Mouse (Mus musculus): ENCODE data around the gene Olfr782. TPM values are rescaled to one million over a fixed set of nuclear protein-coding genes. Genes with fewer than 3 reads are reported as not detected.

The Olfr782 gene
- polyA plus RNA-seq, 1 experiment from 2014 or later, result not detected

Other genes with a start within 250 kb of the Olfr782 start
- gene Olfr768, start 249.5 kb upstream of the Olfr782 start, polyA plus RNA-seq (2015; fragmentation: Nextera tagmentation; extraction: Ambion mirVana), result not detected in 2 replicates
- not detected in 2 replicates for gene Olfr769, start 231.0 kb upstream of the Olfr782 start, polyA plus RNA-seq (2015; fragmentation: Nextera tagmentation; extraction: Ambion mirVana)
- not detected in 2 replicates for gene Olfr770, start 209.9 kb upstream of the Olfr782 start, polyA plus RNA-seq (2015; fragmentation: Nextera tagmentation; extraction: Ambion mirVana)
- gene Olfr771, start 184.1 kb upstream of the Olfr782 start, polyA plus RNA-seq (2015; fragmentation: Nextera tagmentation; extraction: Ambion mirVana), result not detected in 2 replicates
- gene Olfr772, start 170.9 kb upstream of the Olfr782 start, polyA plus RNA-seq (2015; fragmentation: Nextera tagmentation; extraction: Ambion mirVana), result not detected in 2 replicates
- gene Olfr773, start 161.4 kb upstream of the Olfr782 start, polyA plus RNA-seq (2015; fragmentation: Nextera tagmentation; extraction: Ambion mirVana), result not detected in 2 replicates
- not detected in 2 replicates for gene Olfr774, start 112.6 kb upstream of the Olfr782 start, polyA plus RNA-seq (2015; fragmentation: Nextera tagmentation; extraction: Ambion mirVana)
- gene Olfr775, start 100.4 kb upstream of the Olfr782 start, polyA plus RNA-seq (2015; fragmentation: Nextera tagmentation; extraction: Ambion mirVana), result not detected in 2 replicates
- not detected in 2 replicates for gene Olfr776, start 89.7 kb upstream of the Olfr782 start, polyA plus RNA-seq (2015; fragmentation: Nextera tagmentation; extraction: Ambion mirVana)
- not detected in 2 replicates for gene Olfr777, start 77.4 kb upstream of the Olfr782 start, polyA plus RNA-seq (2015; fragmentation: Nextera tagmentation; extraction: Ambion mirVana)
- gene Olfr780, start 30.7 kb upstream of the Olfr782 start, polyA plus RNA-seq (2015; fragmentation: Nextera tagmentation; extraction: Ambion mirVana), result not detected in 2 replicates
- gene Olfr781, start 20.0 kb upstream of the Olfr782 start, polyA plus RNA-seq (2015; fragmentation: Nextera tagmentation; extraction: Ambion mirVana), result not detected in 2 replicates
- 0.05 and 0.06 TPM in 2 replicates for gene Olfr784, start 35.2 kb downstream of the Olfr782 start, polyA plus RNA-seq (2015; fragmentation: Nextera tagmentation; extraction: Ambion mirVana)
- not detected in 2 replicates for gene Olfr785, start 56.6 kb downstream of the Olfr782 start, polyA plus RNA-seq (2015; fragmentation: Nextera tagmentation; extraction: Ambion mirVana)
- gene Olfr786, start 78.5 kb downstream of the Olfr782 start, polyA plus RNA-seq (2015; fragmentation: Nextera tagmentation; extraction: Ambion mirVana), result not detected in 2 replicates
- gene Olfr787, start 113.0 kb downstream of the Olfr782 start, polyA plus RNA-seq (2015; fragmentation: Nextera tagmentation; extraction: Ambion mirVana), result not detected in 2 replicates
- gene Olfr788, start 122.1 kb downstream of the Olfr782 start, polyA plus RNA-seq (2015; fragmentation: Nextera tagmentation; extraction: Ambion mirVana), result not detected in 2 replicates
- not detected in 2 replicates for gene Olfr789, start 135.9 kb downstream of the Olfr782 start, polyA plus RNA-seq (2015; fragmentation: Nextera tagmentation; extraction: Ambion mirVana)
- not detected in 2 replicates for gene Olfr790, start 149.6 kb downstream of the Olfr782 start, polyA plus RNA-seq (2015; fragmentation: Nextera tagmentation; extraction: Ambion mirVana)
- not detected in 2 replicates for gene Olfr791, start 172.9 kb downstream of the Olfr782 start, polyA plus RNA-seq (2015; fragmentation: Nextera tagmentation; extraction: Ambion mirVana)
- gene Olfr792, start 190.3 kb downstream of the Olfr782 start, polyA plus RNA-seq (2015; fragmentation: Nextera tagmentation; extraction: Ambion mirVana), result not detected in 2 replicates
- not detected in 2 replicates for gene Olfr794, start 218.8 kb downstream of the Olfr782 start, polyA plus RNA-seq (2015; fragmentation: Nextera tagmentation; extraction: Ambion mirVana)

Measured in lung, embryonic 15.5 days (tissue).